24 mouse cellular contexts compared by ENCODE assay signal in genomic region chr5:91562486-91562885, GRCm38 (mm10). TPM values are rescaled to one million over a fixed set of nuclear protein-coding genes. Genes with fewer than 3 reads are reported as not detected.
A peak's percentile ranks its signal among the peaks of the same experiment; 100 is the strongest.
DNase-seq lines count a peak whose midpoint lies in the region; ATAC-seq and TF ChIP-seq lines count a peak whose summit lies in the region.
"Had no signal": no experiment of that assay in that cellular context is flagged by ENCODE, and none has a peak within 500 bp of the region (broad histone marks: within the 10 kb centered on the region; RNA-seq: fewer than 3 reads in every experiment).

No protein-coding gene starts in this region.

- H3K27me3 ChIP-seq in heart, embryonic 15.5 days: no peaks in the 10 kb centered on the region
- H3K27me3 ChIP-seq: forebrain, embryonic 13.5 days; hindbrain, embryonic 13.5 days; lung, embryonic 15.5 days; midbrain, embryonic 12.5 days; neural tube, embryonic 12.5 days had no signal

- no peak for DNase-seq in gastrocnemius, adult 2 months
- no peak for DNase-seq in gastrocnemius, adult 8-10 months (ENCODE audit: low spot score in 2 of 2)
- DNase-seq in heart, adult 9 months (ENCODE audit: low spot score in 2 of 2): no peak
- DNase-seq in adrenal gland, postnatal 36 days: peak; percentile 10 to 59
- no peak for DNase-seq in layer of hippocampus, adult 2 months (ENCODE audit: low spot score in 2 of 2)
- DNase-seq: B cell, adult 2 months; cerebellum, adult 8-10 months; cerebellum, postnatal 25 days; kidney, adult 8-10 months; kidney, postnatal 4 days; right cerebral cortex, adult 18-20 months; spleen, adult 18-20 months; thymus, postnatal 14 days had no signal

- H3K4me1 ChIP-seq in heart, embryonic 15.5 days (replicated peaks): peaks cover 47% of the 10 kb centered on the region
- H3K4me1 ChIP-seq: forebrain, embryonic 13.5 days; hindbrain, embryonic 13.5 days; lung, embryonic 15.5 days; midbrain, embryonic 12.5 days; neural tube, embryonic 12.5 days had no signal

- no peak overlapping the region for H3K9ac ChIP-seq in heart, embryonic 15.5 days
- H3K9ac ChIP-seq: forebrain, embryonic 13.5 days; hindbrain, embryonic 13.5 days; lung, embryonic 15.5 days; midbrain, embryonic 12.5 days; neural tube, embryonic 12.5 days had no signal

- WGBS in heart, embryonic 15.5 days: 45% methylated on average over 7 of the region's 7 CpGs

- TF ChIP-seq CTCF in gastrocnemius, adult 2 months (IDR thresholded peaks at IDR 0.05): no peak
- TF ChIP-seq CTCF in layer of hippocampus, adult 2 months (conservative IDR thresholded peaks at IDR 0.05): no peak

- no peak for ATAC-seq in heart, embryonic 15.5 days (replicated peaks; ENCODE audit: insufficient number of reproducible peaks, insufficient read depth, low FRiP score, low read depth)
- ATAC-seq in megakaryocyte progenitor cell, adult 5-6 weeks (replicated peaks; ENCODE audit: poor library complexity): peak; percentile 71
- ATAC-seq: forebrain, embryonic 13.5 days; intestine, embryonic 16.5 days had no signal

- no peaks in the 10 kb centered on the region for H3K36me3 ChIP-seq in heart, embryonic 15.5 days
- H3K36me3 ChIP-seq: hindbrain, embryonic 13.5 days; lung, embryonic 15.5 days; midbrain, embryonic 12.5 days; neural tube, embryonic 12.5 days had no signal

- peak overlapping the region; percentile 4 for H3K27ac ChIP-seq in gastrocnemius, adult 2 months
- H3K27ac ChIP-seq in heart, embryonic 15.5 days: peak overlapping the region; percentile 64
- H3K27ac ChIP-seq in layer of hippocampus, adult 2 months: no peak overlapping the region
- H3K27ac ChIP-seq: forebrain, embryonic 13.5 days; hindbrain, embryonic 13.5 days; kidney, postnatal 0 days; lung, embryonic 15.5 days; midbrain, embryonic 12.5 days; neural tube, embryonic 12.5 days had no signal

- H3K4me3 ChIP-seq in gastrocnemius, adult 2 months: no peak overlapping the region
- H3K4me3 ChIP-seq in heart, embryonic 15.5 days: no peak overlapping the region
- no peak overlapping the region for H3K4me3 ChIP-seq in layer of hippocampus, adult 2 months
- H3K4me3 ChIP-seq: forebrain, embryonic 13.5 days; hindbrain, embryonic 13.5 days; lung, embryonic 15.5 days; midbrain, embryonic 12.5 days; myocyte; neural tube, embryonic 12.5 days had no signal

- H3K4me2 ChIP-seq in heart, embryonic 15.5 days: no peak overlapping the region
- H3K4me2 ChIP-seq: forebrain, embryonic 13.5 days; hindbrain, embryonic 13.5 days; liver, embryonic 11.5 days; lung, embryonic 15.5 days; midbrain, embryonic 12.5 days; neural tube, embryonic 12.5 days had no signal

- intact Hi-C loops in gastrocnemius, adult 2 months (cut with DNase I): no loop called here

- no peaks in the 10 kb centered on the region for H3K9me3 ChIP-seq in heart, embryonic 15.5 days (replicated peaks)
- H3K9me3 ChIP-seq: forebrain, embryonic 13.5 days; hindbrain, embryonic 13.5 days; lung, embryonic 15.5 days; midbrain, embryonic 12.5 days; neural tube, embryonic 12.5 days had no signal

RNA-seq across cellular contexts. Expression of gene Parm1, which starts 45.1 kb away (rescaled TPM):
- total RNA-seq in gastrocnemius, adult 2 months (2021): 10 to 100 TPM; 13.1 to 19.9 TPM
- 10 to 100 TPM; 18.4 to 26.4 (median 23.3) TPM for total RNA-seq in gastrocnemius, adult 8-10 months (2022)
- 27.1 and 29.7 TPM in 2 replicates for polyA plus RNA-seq in heart, embryonic 15.5 days (2015; fragmentation: Nextera tagmentation; extraction: Ambion mirVana)
- total RNA-seq in adrenal gland, postnatal 36 days (2021): 100 to 1,000 TPM; 113 to 127 TPM
- 0.68 and 1.8 TPM in 2 replicates for total RNA-seq in megakaryocyte progenitor cell, adult 5-6 weeks (2015)
- 0.37 and 0.81 TPM in 2 replicates for total RNA-seq in megakaryocyte progenitor cell, adult 5-6 weeks (2017)
- total RNA-seq in layer of hippocampus, adult 2 months (2021): 10 to 100 TPM; 44.7 to 48.6 TPM

Comparison
In these comparisons a context has a peak if more than half of its experiments do, and no peak if none do; other contexts are left out.
1. DNase-seq: peak in adrenal gland, postnatal 36 days (2 of 2); none in gastrocnemius, adult 2 months (single experiment), gastrocnemius, adult 8-10 months (0 of 2), heart, adult 9 months (0 of 2) and layer of hippocampus, adult 2 months (0 of 2).
2. RNA of gene Parm1, which starts 45.1 kb away (total RNA-seq): 113 to 127 TPM in adrenal gland, postnatal 36 days, 44.7 to 48.6 TPM in layer of hippocampus, adult 2 months, 18.4 to 26.4 TPM in gastrocnemius, adult 8-10 months and 13.1 to 19.9 TPM in gastrocnemius, adult 2 months; 0.37 to 1.8 TPM in megakaryocyte progenitor cell, adult 5-6 weeks; every median in the first group is over 4 times any median in the second.